In genomic region chr6:96266456-96266855, GRCm38 (mm10) we compare ENCODE assay signal across 19 mouse cellular contexts.
"Had no signal": no experiment of that assay in that cellular context is flagged by ENCODE, and none has a peak within 500 bp of the region (broad histone marks: within the 10 kb centered on the region; RNA-seq: fewer than 3 reads in every experiment).

No protein-coding gene starts in this region.

- H3K36me3 ChIP-seq: limb, embryonic 15.5 days; liver, embryonic 12.5 days; lung, embryonic 15.5 days; midbrain, embryonic 10.5 days; midbrain, embryonic 12.5 days; neural tube, embryonic 13.5 days; neural tube, embryonic 15.5 days had no signal

- H3K4me1 ChIP-seq: limb, embryonic 15.5 days; liver, embryonic 12.5 days; lung, embryonic 15.5 days; midbrain, embryonic 10.5 days; midbrain, embryonic 12.5 days; neural tube, embryonic 13.5 days; neural tube, embryonic 15.5 days had no signal

- H3K27me3 ChIP-seq: limb, embryonic 15.5 days; liver, embryonic 12.5 days; lung, embryonic 15.5 days; midbrain, embryonic 12.5 days; neural tube, embryonic 13.5 days; neural tube, embryonic 15.5 days had no signal

- H3K4me2 ChIP-seq: limb, embryonic 15.5 days; liver, embryonic 12.5 days; lung, embryonic 15.5 days; midbrain, embryonic 12.5 days; neural tube, embryonic 13.5 days; neural tube, embryonic 15.5 days had no signal

- ATAC-seq: liver, embryonic 12.5 days; midbrain, embryonic 16.5 days had no signal

- H3K4me3 ChIP-seq: limb, embryonic 15.5 days; liver, embryonic 12.5 days; lung, embryonic 15.5 days; midbrain, embryonic 10.5 days; midbrain, embryonic 12.5 days; myocyte; neural tube, embryonic 13.5 days; neural tube, embryonic 15.5 days had no signal

- DNase-seq: midbrain, embryonic 14.5 days; retina, postnatal 1 day; right cerebral cortex, adult 18-20 months; right cerebral cortex, postnatal 25 days; right cerebral cortex, postnatal 4 days; spleen, adult 18-20 months; thymus, adult 18-20 months; thymus, postnatal 14 days; thymus, postnatal 36 days had no signal

- H3K27ac ChIP-seq: limb, embryonic 15.5 days; liver, embryonic 12.5 days; liver, embryonic 14.5 days; lung, embryonic 15.5 days; midbrain, embryonic 10.5 days; midbrain, embryonic 12.5 days; neural tube, embryonic 13.5 days; neural tube, embryonic 15.5 days had no signal

- H3K9me3 ChIP-seq: limb, embryonic 15.5 days; liver, embryonic 12.5 days; lung, embryonic 15.5 days; midbrain, embryonic 10.5 days; midbrain, embryonic 12.5 days; neural tube, embryonic 13.5 days; neural tube, embryonic 15.5 days had no signal

- H3K9ac ChIP-seq: limb, embryonic 15.5 days; liver, embryonic 12.5 days; liver, embryonic 14.5 days; lung, embryonic 15.5 days; midbrain, embryonic 12.5 days; neural tube, embryonic 13.5 days; neural tube, embryonic 15.5 days had no signal
